8 mouse cellular contexts compared by ENCODE assay signal in the genomic region with DNA sequence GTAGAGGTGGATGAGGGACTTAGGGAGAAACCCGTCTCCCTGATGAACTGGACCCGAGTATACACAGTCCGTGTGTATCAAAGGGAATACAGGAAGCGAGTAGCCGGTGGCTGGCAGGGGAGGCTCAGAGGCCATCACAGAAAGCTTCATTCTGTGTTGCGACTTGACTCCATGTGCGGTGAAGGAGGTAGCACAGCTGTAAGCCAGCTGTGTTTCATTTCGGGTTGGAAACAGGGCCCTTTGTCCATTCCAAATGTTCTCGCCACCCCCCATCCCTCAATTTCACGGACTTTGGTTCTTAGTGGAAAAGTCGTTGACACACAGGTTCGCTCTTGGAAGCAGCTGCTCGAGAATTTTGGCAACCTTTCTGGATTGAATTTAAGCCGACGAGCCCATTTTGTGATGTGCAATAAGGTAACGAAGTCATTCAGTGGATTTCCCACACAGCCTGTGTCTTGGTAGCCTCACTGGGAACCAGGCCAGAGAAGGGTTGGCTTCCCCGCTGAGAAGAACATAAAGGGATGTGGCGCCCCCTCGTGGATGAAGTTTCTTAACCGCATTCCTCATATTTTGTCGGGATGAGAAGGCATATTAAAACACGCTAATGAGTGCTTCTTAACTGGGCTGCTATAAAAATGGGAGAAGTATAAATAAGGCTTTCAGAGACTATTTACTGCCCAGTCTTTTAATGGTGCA. TPM values are rescaled to one million over a fixed set of nuclear protein-coding genes. Genes with fewer than 3 reads are reported as not detected.
DNase-seq lines count a peak whose midpoint lies in the region; ATAC-seq lines count a peak whose summit lies in the region.

No protein-coding gene starts in this region.

- peak overlapping the region; percentile 34 for H3K4me2 ChIP-seq in hindbrain, embryonic 13.5 days

- ATAC-seq in hindbrain, embryonic 13.5 days (ENCODE audit: low FRiP score) = peak; percentile 89
- ATAC-seq in erythroblast, adult 5-6 weeks (replicated peaks; ENCODE audit: low FRiP score, poor library complexity, severe bottlenecking) = no peak

- 38% methylated on average over 22 of the region's 22 CpGs for WGBS in hindbrain, embryonic 13.5 days

- no peak overlapping the region for H3K4me3 ChIP-seq in hindbrain, embryonic 13.5 days

- no peak overlapping the region for H3K9ac ChIP-seq in hindbrain, embryonic 13.5 days

- no peaks in the 10 kb centered on the region for H3K36me3 ChIP-seq in hindbrain, embryonic 13.5 days

- peaks cover 7% of the 10 kb centered on the region; the same call in 1 of the 2 replicates for H3K4me1 ChIP-seq in hindbrain, embryonic 13.5 days (replicated peaks)

- no peaks in the 10 kb centered on the region for H3K9me3 ChIP-seq in hindbrain, embryonic 13.5 days

- H3K27me3 ChIP-seq in hindbrain, embryonic 13.5 days = 0 out of 2 replicates have a peak, but pooled peaks cover 3% of the 10 kb centered on the region

- peak; percentile 97 for DNase-seq in adipocyte (ENCODE audit: low spot score)
- peak; percentile 88 to 95 for DNase-seq in cerebellum, postnatal 25 days
- peak; percentile 88 to 90 for DNase-seq in frontal cortex, postnatal 36 days (ENCODE audit: low spot score in 2 of 2)
- peak; percentile 96 to 97 for DNase-seq in layer of hippocampus, postnatal 10 days (ENCODE audit: low spot score in 2 of 2)
- peak; percentile 79 for DNase-seq in lung, postnatal 25 days (ENCODE audit: low spot score)
- peak; percentile 92 to 95 for DNase-seq in right cerebral cortex, postnatal 10 days (ENCODE audit: low spot score in 2 of 2)

- peak overlapping the region; percentile 23; the same call in 1 of the 2 replicates for H3K27ac ChIP-seq in hindbrain, embryonic 13.5 days

RNA-seq across cellular contexts. Expression of a gene that starts 39.4 kb away (rescaled TPM):
- 10.3 and 11.5 TPM in 2 replicates for polyA plus RNA-seq in hindbrain, embryonic 13.5 days (2015; fragmentation: Nextera tagmentation; extraction: Ambion mirVana)
- total RNA-seq in layer of hippocampus, postnatal 10 days (2021) = 10 to 100 TPM; 20.9 to 25.3 TPM
- total RNA-seq in erythroblast, adult 5-6 weeks (2015; ENCODE audit: low replicate concordance) = not detected in 2 replicates
- total RNA-seq in erythroblast, adult 5-6 weeks (2017; ENCODE audit: low replicate concordance) = not detected in 2 replicates

Comparison
In these comparisons a context has a peak if more than half of its experiments do, and no peak if none do; other contexts are left out.
1. RNA of a gene that starts 39.4 kb away (total RNA-seq): 20.9 to 25.3 TPM in layer of hippocampus, postnatal 10 days; not detected in erythroblast, adult 5-6 weeks; every median in the first group is over 10 times any median in the second.
2. Peak in every context shown above with its lines, with median percentiles within 50 percentile points of each other: DNase-seq.